Comparison of ENCODE assay signal across 18 mouse cellular contexts in the genomic region with DNA sequence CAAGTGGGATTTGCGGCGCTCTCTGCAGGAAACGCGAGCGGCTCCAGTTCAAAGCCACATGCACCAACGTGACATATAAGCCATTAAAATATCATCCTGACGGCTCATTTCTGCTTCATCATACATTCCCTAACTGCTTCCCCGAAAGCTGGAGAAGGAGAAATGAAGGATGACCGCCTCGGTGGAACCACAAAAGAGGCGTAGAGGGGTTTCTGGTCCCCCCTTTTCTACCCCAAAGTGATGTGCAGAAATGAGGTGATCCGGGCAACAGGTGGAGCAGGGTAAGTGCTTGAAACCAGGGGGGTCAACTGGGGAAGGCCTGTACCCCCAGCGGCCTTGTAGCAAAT. TPM values are rescaled to one million over a fixed set of nuclear protein-coding genes. Genes with fewer than 3 reads are reported as not detected.
DNase-seq lines count a peak whose midpoint lies in the region; ATAC-seq and TF ChIP-seq lines count a peak whose summit lies in the region.
"Had no signal": no experiment of that assay in that cellular context is flagged by ENCODE, and none has a peak within 500 bp of the region (broad histone marks: within the 10 kb centered on the region; RNA-seq: fewer than 3 reads in every experiment).

No protein-coding gene starts in this region.

- H3K36me3 ChIP-seq in forebrain, embryonic 10.5 days (replicated peaks), result peaks cover 6% of the 10 kb centered on the region
- no peaks in the 10 kb centered on the region for H3K36me3 ChIP-seq in hindbrain, embryonic 12.5 days
- H3K36me3 ChIP-seq in midbrain, embryonic 14.5 days (ENCODE audit: control insufficient read depth, insufficient read depth, low read length), result no peaks in the 10 kb centered on the region
- H3K36me3 ChIP-seq: embryonic facial prominence, embryonic 12.5 days; stomach, embryonic 15.5 days had no signal

- H3K4me1 ChIP-seq in cortical plate, adult 2 months (ENCODE audit: control insufficient read depth, insufficient read depth, low read length), result no peaks in the 10 kb centered on the region
- H3K4me1 ChIP-seq in forebrain, embryonic 10.5 days, result peaks cover 74% of the 10 kb centered on the region
- no peaks in the 10 kb centered on the region for H3K4me1 ChIP-seq in hindbrain, embryonic 12.5 days
- no peaks in the 10 kb centered on the region for H3K4me1 ChIP-seq in midbrain, embryonic 14.5 days (ENCODE audit: control insufficient read depth, insufficient read depth, low read length)

- peaks cover 100% of the 10 kb centered on the region for H3K27me3 ChIP-seq in forebrain, embryonic 10.5 days (ENCODE audit: poor library complexity, severe bottlenecking)
- H3K27me3 ChIP-seq in hindbrain, embryonic 12.5 days, result peaks cover 80% of the 10 kb centered on the region
- peaks cover 70% of the 10 kb centered on the region for H3K27me3 ChIP-seq in midbrain, embryonic 14.5 days (ENCODE audit: control insufficient read depth, insufficient read depth, low read length)

- H3K4me3 ChIP-seq in cortical plate, adult 2 months (ENCODE audit: insufficient read depth, low read length), result no peak overlapping the region
- H3K4me3 ChIP-seq in forebrain, embryonic 10.5 days, result peak overlapping the region; percentile 85
- H3K4me3 ChIP-seq in hindbrain, embryonic 12.5 days, result peak overlapping the region; percentile 31
- H3K4me3 ChIP-seq in midbrain, embryonic 14.5 days (replicated peaks; ENCODE audit: low read depth, low read length), result peak overlapping the region; percentile 28
- H3K4me3 ChIP-seq: embryonic facial prominence, embryonic 12.5 days; stomach, embryonic 15.5 days had no signal

- ATAC-seq in hindbrain, embryonic 12.5 days (ENCODE audit: low FRiP score), result no peak
- ATAC-seq in midbrain, embryonic 14.5 days (ENCODE audit: low FRiP score, low TSS enrichment), result no peak
- ATAC-seq in megakaryocyte, adult 5-6 weeks (ENCODE audit: poor library complexity, severe bottlenecking), result no peak
- ATAC-seq: CD4-positive, CD25-positive, alpha-beta regulatory T cell, adult 4 months; inflammation-experienced regulatory T-cells, adult 6 months had no signal

- no peak for DNase-seq in forebrain, embryonic 10.5 days (ENCODE audit: extremely low spot score, low spot score)
- DNase-seq in midbrain, embryonic 14.5 days, result no peak
- DNase-seq in layer of hippocampus, adult 18-20 months (ENCODE audit: low spot score in 2 of 2), result no peak
- no peak for DNase-seq in adrenal gland, postnatal 14 days
- no peak for DNase-seq in Muller cell, postnatal 12 days (ENCODE audit: inconsistent ontology term)
- DNase-seq: heart, adult 11 months; kidney, postnatal 10 days; lung, postnatal 14 days; thymus, postnatal 36 days had no signal

- TF ChIP-seq POLR2A in cortical plate, adult 2 months (IDR thresholded peaks at IDR 0.05; ENCODE audit: extremely low read depth, insufficient read depth, low read length), result no peak

- H3K27ac ChIP-seq in cortical plate, adult 2 months (ENCODE audit: insufficient read depth, low read length), result 0 out of 2 replicates have a peak overlapping the region, but pooled peaks have one; percentile 56
- H3K27ac ChIP-seq in forebrain, embryonic 10.5 days, result peak overlapping the region; percentile 98
- H3K27ac ChIP-seq in hindbrain, embryonic 12.5 days, result peak overlapping the region; percentile 90
- H3K27ac ChIP-seq in midbrain, embryonic 14.5 days (replicated peaks; ENCODE audit: low read depth, low read length), result peak overlapping the region; percentile 80; the same call in 1 of the 2 replicates
- H3K27ac ChIP-seq: embryonic facial prominence, embryonic 12.5 days; liver, embryonic 14.5 days; stomach, embryonic 15.5 days had no signal

- H3K9me3 ChIP-seq in forebrain, embryonic 10.5 days, result no peaks in the 10 kb centered on the region
- H3K9me3 ChIP-seq in hindbrain, embryonic 12.5 days (replicated peaks), result no peaks in the 10 kb centered on the region
- no peaks in the 10 kb centered on the region for H3K9me3 ChIP-seq in midbrain, embryonic 14.5 days (ENCODE audit: control insufficient read depth, low read length)
- H3K9me3 ChIP-seq: embryonic facial prominence, embryonic 12.5 days; stomach, embryonic 15.5 days had no signal

- H3K9ac ChIP-seq in hindbrain, embryonic 12.5 days, result peak overlapping the region; percentile 59
- peak overlapping the region; percentile 48; the same call in 1 of the 2 replicates for H3K9ac ChIP-seq in midbrain, embryonic 14.5 days (replicated peaks; ENCODE audit: low read length)
- H3K9ac ChIP-seq: embryonic facial prominence, embryonic 12.5 days; liver, embryonic 14.5 days; stomach, embryonic 15.5 days had no signal

- WGBS in forebrain, embryonic 10.5 days, result 3% methylated on average over 13 of the region's 13 CpGs
- 4% methylated on average over 13 of the region's 13 CpGs for WGBS in hindbrain, embryonic 12.5 days
- 12% methylated on average over 13 of the region's 13 CpGs for WGBS in midbrain, embryonic 14.5 days

- TF ChIP-seq CTCF in cortical plate, adult 2 months (IDR thresholded peaks at IDR 0.05; ENCODE audit: extremely low read depth, insufficient read depth, low read length), result no peak

- H3K4me2 ChIP-seq in hindbrain, embryonic 12.5 days (replicated peaks), result peak overlapping the region; percentile 46
- peak overlapping the region; percentile 48 for H3K4me2 ChIP-seq in midbrain, embryonic 14.5 days (ENCODE audit: low read length)
- H3K4me2 ChIP-seq: embryonic facial prominence, embryonic 12.5 days; stomach, embryonic 15.5 days had no signal

RNA-seq across cellular contexts. Expression of a gene that starts 3.3 kb away (rescaled TPM):
- polyA plus RNA-seq in cortical plate, adult 2 months (2012; rRNA removed), result 21.0 and 26.3 TPM in 2 replicates
- 6.2 and 8.9 TPM in 2 replicates for polyA plus RNA-seq in forebrain, embryonic 10.5 days (2016; fragmentation: Nextera tagmentation; extraction: Ambion mirVana)
- polyA plus RNA-seq in hindbrain, embryonic 12.5 days (2016; fragmentation: Nextera tagmentation; extraction: Ambion mirVana), result 17.0 and 17.9 TPM in 2 replicates
- 17.8 and 18.5 TPM in 2 replicates for polyA plus RNA-seq in midbrain, embryonic 14.5 days (2014; fragmentation: Nextera tagmentation; extraction: Ambion mirVana)
- 10 to 100 TPM; 10.1 to 10.3 TPM for total RNA-seq in layer of hippocampus, adult 18-20 months (2021)
- 0.90 TPM in 1 of 2 replicates, not detected in the other for total RNA-seq in adrenal gland, postnatal 14 days (2021)
- not detected in 2 replicates for total RNA-seq in megakaryocyte, adult 5-6 weeks (2015)
- not detected in 2 replicates for total RNA-seq in megakaryocyte, adult 5-6 weeks (2017)
- polyA plus RNA-seq: CD4-positive, CD25-positive, alpha-beta regulatory T cell, adult 4 months; inflammation-experienced regulatory T-cells, adult 6 months had no signal

RNA-seq across cellular contexts. Expression of a gene that starts 6.7 kb away (rescaled TPM):
- polyA plus RNA-seq in cortical plate, adult 2 months (2012; rRNA removed), result 3.4 and 3.9 TPM in 2 replicates
- polyA plus RNA-seq in forebrain, embryonic 10.5 days (2016; fragmentation: Nextera tagmentation; extraction: Ambion mirVana), result 24.8 and 41.8 TPM in 2 replicates
- polyA plus RNA-seq in hindbrain, embryonic 12.5 days (2016; fragmentation: Nextera tagmentation; extraction: Ambion mirVana), result 54.0 and 55.0 TPM in 2 replicates
- polyA plus RNA-seq in midbrain, embryonic 14.5 days (2014; fragmentation: Nextera tagmentation; extraction: Ambion mirVana), result 32.4 and 49.1 TPM in 2 replicates
- 1 to 10 TPM; 1.4 to 4.1 TPM for total RNA-seq in layer of hippocampus, adult 18-20 months (2021)
- not detected in 2 replicates for total RNA-seq in adrenal gland, postnatal 14 days (2021)
- total RNA-seq in megakaryocyte, adult 5-6 weeks (2015), result not detected in 2 replicates
- not detected in 2 replicates for total RNA-seq in megakaryocyte, adult 5-6 weeks (2017)
- polyA plus RNA-seq: heart, embryonic 16.5 days; inflammation-experienced regulatory T-cells, adult 6 months had no signal
